Mouse (Mus musculus): ENCODE data around the gene Phf2.
A peak's percentile ranks its signal among the peaks of the same experiment; 100 is the strongest.

Gene Phf2

GRCm38 (mm10) chr13:48870771-48871731, at the start of gene Phf2:
TSS of gene Phf2 (minus strand) at chr13:48871119.
- DNase-seq (ENCODE audit: low spot score in 2 of 2) = peak in 1 of 2 experiments; percentile 49

- DNase-seq (ENCODE audit: low spot score in 2 of 2) = no peak
Measured at GRCm38 (mm10) chr13:48919756-48920415, 49.0 kb upstream of the Phf2 start.

GRCm38 (mm10) chr13:48917113-48917599, 46.2 kb upstream of the Phf2 start:
- no peak for DNase-seq (ENCODE audit: low spot score in 2 of 2)

GRCm38 (mm10) chr13:48913680-48914079, 42.8 kb upstream of the Phf2 start:
- no peak for DNase-seq (ENCODE audit: low spot score in 2 of 2)

GRCm38 (mm10) chr13:48913141-48913540, 42.2 kb upstream of the Phf2 start:
- DNase-seq (ENCODE audit: low spot score in 2 of 2) = no peak

GRCm38 (mm10) chr13:48911426-48911825, 40.5 kb upstream of the Phf2 start:
- no peak for DNase-seq (ENCODE audit: low spot score in 2 of 2)

- no peak for DNase-seq (ENCODE audit: low spot score in 2 of 2)
Measured at GRCm38 (mm10) chr13:48905458-48905857, 34.5 kb upstream of the Phf2 start.

- no peak for DNase-seq (ENCODE audit: low spot score in 2 of 2)
Measured at GRCm38 (mm10) chr13:48895376-48895775, 24.5 kb upstream of the Phf2 start.

GRCm38 (mm10) chr13:48890260-48890960, 19.5 kb upstream of the Phf2 start:
- peak in 1 of 2 experiments; percentile 17 for DNase-seq (ENCODE audit: low spot score in 2 of 2)

- DNase-seq (ENCODE audit: low spot score in 2 of 2) = peak; percentile 96 to 99
Measured at GRCm38 (mm10) chr13:48878534-48878933, 7.6 kb upstream of the Phf2 start.

- no peak for DNase-seq (ENCODE audit: low spot score in 2 of 2)
Measured at GRCm38 (mm10) chr13:48877805-48878204, 6.9 kb upstream of the Phf2 start.

GRCm38 (mm10) chr13:48872726-48873125, 1.8 kb upstream of the Phf2 start:
- no peak for DNase-seq (ENCODE audit: low spot score in 2 of 2)

- DNase-seq (ENCODE audit: low spot score in 2 of 2) = no peak
Measured at GRCm38 (mm10) chr13:48871887-48872606, 1.1 kb upstream of the Phf2 start.

- peak in 1 of 2 experiments; percentile 46 for DNase-seq (ENCODE audit: low spot score in 2 of 2)
Measured at GRCm38 (mm10) chr13:48869950-48870770, 759 bp downstream of the Phf2 start.

GRCm38 (mm10) chr13:48869600-48869949, 1.3 kb downstream of the Phf2 start:
- no peak for DNase-seq (ENCODE audit: low spot score in 2 of 2)

- no peak for DNase-seq (ENCODE audit: low spot score in 2 of 2)
Measured at GRCm38 (mm10) chr13:48869088-48869487, 1.8 kb downstream of the Phf2 start.

GRCm38 (mm10) chr13:48864673-48865356, 6.1 kb downstream of the Phf2 start:
- no peak for DNase-seq (ENCODE audit: low spot score in 2 of 2)

- no peak for DNase-seq (ENCODE audit: low spot score in 2 of 2)
Measured at GRCm38 (mm10) chr13:48863556-48863955, 7.4 kb downstream of the Phf2 start.

- no peak for DNase-seq (ENCODE audit: low spot score in 2 of 2)
Measured at GRCm38 (mm10) chr13:48861913-48862312, 9.0 kb downstream of the Phf2 start.

- DNase-seq (ENCODE audit: low spot score in 2 of 2) = no peak
Measured at GRCm38 (mm10) chr13:48858779-48859178, 12.1 kb downstream of the Phf2 start.

Data from urinary bladder, postnatal 4 days (tissue).